Mouse (Mus musculus): ENCODE data around the gene Brip1.

GRCm38 (mm10) chr11:86039355-86039754 is 161.6 kb downstream of the Brip1 start:
- no peak for TF ChIP-seq MAX (IDR thresholded peaks at IDR 0.05)
- TF ChIP-seq CTCF (IDR thresholded peaks at IDR 0.05; ENCODE audit: control insufficient read depth, insufficient read depth, insufficient read length) = no peak
- no peak for TF ChIP-seq USF1 (IDR thresholded peaks at IDR 0.05; ENCODE audit: low read depth)
- TF ChIP-seq FOSL1 (IDR thresholded peaks at IDR 0.05; ENCODE audit: insufficient read depth, low read length, poor library complexity, severe bottlenecking) = no peak
- TF ChIP-seq CEBPB (IDR thresholded peaks at IDR 0.05; ENCODE audit: low read depth) = no peak
- TF ChIP-seq MYOG (IDR thresholded peaks at IDR 0.05; ENCODE audit: control insufficient read depth, extremely low read depth, insufficient read length) = no peak
